Mouse (Mus musculus): ENCODE results near the gene Prcd.

- TF ChIP-seq CTCF (IDR thresholded peaks at IDR 0.05; ENCODE audit: low read depth) (peak; percentile 30), EP300 (IDR thresholded peaks at IDR 0.05; ENCODE audit: low read depth) (no peak)
Measured at GRCm38 (mm10) chr11:116641168-116641567, 12.2 kb upstream of the Prcd start.
